Mouse (Mus musculus): Measurements from ENCODE around the gene Dok5. TPM values are rescaled to one million over a fixed set of nuclear protein-coding genes. Genes with fewer than 3 reads are reported as not detected.
A peak's percentile ranks its signal among the peaks of the same experiment; 100 is the strongest.

Dok5 gene
- polyA plus RNA-seq, 1 experiment from 2014 or later: 64.6 TPM

GRCm38 (mm10) chr2:170772885-170773270 lies 41.3 kb downstream of the Dok5 start:
- peak overlapping the region; percentile 46 for H3K4me2 ChIP-seq
- H3K4me3 ChIP-seq: no peak overlapping the region
- H3K27me3 ChIP-seq: no peaks in the 10 kb centered on the region
- H3K4me1 ChIP-seq (replicated peaks): peaks cover 41% of the 10 kb centered on the region
- no peak for ATAC-seq (ENCODE audit: low FRiP score)
- H3K36me3 ChIP-seq: no peaks in the 10 kb centered on the region
- no peak overlapping the region for H3K9ac ChIP-seq
- no peaks in the 10 kb centered on the region for H3K9me3 ChIP-seq
- 22% methylated on average over 8 of the region's 8 CpGs for WGBS
- peak overlapping the region; percentile 80 for H3K27ac ChIP-seq

- Histone ChIP-seq H3K9ac (no peak overlapping the region), H3K36me3 (no peaks in the 10 kb centered on the region), H3K4me3 (no peak overlapping the region), H3K4me1 (replicated peaks) (peaks cover 48% of the 10 kb centered on the region), H3K4me2 (no peak overlapping the region), H3K9me3 (no peaks in the 10 kb centered on the region), H3K27ac (no peak overlapping the region), H3K27me3 (no peaks in the 10 kb centered on the region)
- ATAC-seq (ENCODE audit: low FRiP score): no peak
- 85% methylated on average over 15 of the region's 15 CpGs for WGBS
Measured at GRCm38 (mm10) chr2:170775577-170775976, 44.0 kb downstream of the Dok5 start.

- 92% methylated on average over 11 of the region's 11 CpGs for WGBS
Measured at GRCm38 (mm10) chr2:170776107-170776506, 44.5 kb downstream of the Dok5 start.

GRCm38 (mm10) chr2:170777572-170777971 lies 46.0 kb downstream of the Dok5 start:
- H3K4me3 ChIP-seq: no peak overlapping the region
- no peaks in the 10 kb centered on the region for H3K27me3 ChIP-seq
- H3K36me3 ChIP-seq: no peaks in the 10 kb centered on the region
- H3K4me2 ChIP-seq: no peak overlapping the region
- no peak for ATAC-seq (ENCODE audit: low FRiP score)
- H3K9me3 ChIP-seq: no peaks in the 10 kb centered on the region
- WGBS: 83% methylated on average over 6 of the region's 6 CpGs
- H3K9ac ChIP-seq: no peak overlapping the region
- no peak overlapping the region for H3K27ac ChIP-seq
- peaks cover 44% of the 10 kb centered on the region for H3K4me1 ChIP-seq (replicated peaks)

More at GRCm38 (mm10) chr2:170776107-170776506, 44.5 kb downstream of the Dok5 start:
- Histone ChIP-seq H3K27me3 (no peaks in the 10 kb centered on the region), H3K36me3 (no peaks in the 10 kb centered on the region), H3K27ac (no peak overlapping the region), H3K9ac (no peak overlapping the region), H3K4me3 (no peak overlapping the region), H3K9me3 (no peaks in the 10 kb centered on the region), H3K4me1 (replicated peaks) (peaks cover 49% of the 10 kb centered on the region), H3K4me2 (no peak overlapping the region)
- ATAC-seq (ENCODE audit: low FRiP score): no peak

- ATAC-seq (ENCODE audit: low FRiP score): no peak
- no peak overlapping the region for H3K4me3 ChIP-seq
- H3K36me3 ChIP-seq: no peaks in the 10 kb centered on the region
- H3K27me3 ChIP-seq: no peaks in the 10 kb centered on the region
- no peak overlapping the region for H3K9ac ChIP-seq
- H3K9me3 ChIP-seq: no peaks in the 10 kb centered on the region
- WGBS: 81% methylated on average over 11 of the region's 11 CpGs
- no peak overlapping the region for H3K4me2 ChIP-seq
- H3K27ac ChIP-seq: peak overlapping the region; percentile 53; the same call in 1 of the 2 replicates
- H3K4me1 ChIP-seq (replicated peaks): peaks cover 33% of the 10 kb centered on the region
Measured at GRCm38 (mm10) chr2:170780010-170780750, 48.6 kb downstream of the Dok5 start.

- no peak overlapping the region for H3K4me2 ChIP-seq
- peaks cover 3% of the 10 kb centered on the region; the same call in 1 of the 2 replicates for H3K36me3 ChIP-seq
- no peak overlapping the region for H3K4me3 ChIP-seq
- peaks cover 14% of the 10 kb centered on the region for H3K4me1 ChIP-seq (replicated peaks)
- 92% methylated on average over 10 of the region's 10 CpGs for WGBS
- H3K9me3 ChIP-seq: 0 out of 2 replicates have a peak, but pooled peaks cover 8% of the 10 kb centered on the region
- no peak overlapping the region for H3K27ac ChIP-seq
- no peak overlapping the region for H3K9ac ChIP-seq
- no peaks in the 10 kb centered on the region for H3K27me3 ChIP-seq
- no peak for ATAC-seq (ENCODE audit: low FRiP score)
Measured at GRCm38 (mm10) chr2:170788101-170788500, 56.5 kb downstream of the Dok5 start.

- 30% methylated on average over 8 of the region's 8 CpGs for WGBS
- peak; percentile 71 for ATAC-seq (ENCODE audit: low FRiP score)
- H3K4me3 ChIP-seq: no peak overlapping the region
- H3K9ac ChIP-seq: no peak overlapping the region; the same call in 1 of the 2 replicates
- peaks cover 4% of the 10 kb centered on the region; the same call in 1 of the 2 replicates for H3K36me3 ChIP-seq
- H3K4me1 ChIP-seq (replicated peaks): peaks cover 11% of the 10 kb centered on the region
- 0 out of 2 replicates have a peak, but pooled peaks cover 8% of the 10 kb centered on the region for H3K9me3 ChIP-seq
- H3K27ac ChIP-seq: peak overlapping the region; percentile 58; the same call in 1 of the 2 replicates
- H3K4me2 ChIP-seq: no peak overlapping the region
- no peaks in the 10 kb centered on the region for H3K27me3 ChIP-seq
Measured at GRCm38 (mm10) chr2:170791332-170792017, 59.9 kb downstream of the Dok5 start.

- Histone ChIP-seq H3K4me2 (no peak overlapping the region), H3K4me1 (replicated peaks) (peaks cover 11% of the 10 kb centered on the region), H3K4me3 (no peak overlapping the region), H3K9me3 (no peaks in the 10 kb centered on the region), H3K27ac (no peak overlapping the region), H3K36me3 (0 out of 2 replicates have a peak, but pooled peaks cover 4% of the 10 kb centered on the region), H3K9ac (no peak overlapping the region), H3K27me3 (no peaks in the 10 kb centered on the region)
- no peak for ATAC-seq (ENCODE audit: low FRiP score)
- 90% methylated on average over 3 of the region's 3 CpGs for WGBS
Measured at GRCm38 (mm10) chr2:170795242-170795641, 63.6 kb downstream of the Dok5 start.

- ATAC-seq (ENCODE audit: low FRiP score): no peak
- no peak overlapping the region for H3K4me3 ChIP-seq
- H3K27me3 ChIP-seq: no peaks in the 10 kb centered on the region
- 83% methylated on average over 6 of the region's 6 CpGs for whole genome bisulfite sequencing
- no peak overlapping the region for H3K4me2 ChIP-seq
- no peaks in the 10 kb centered on the region for H3K9me3 ChIP-seq
- H3K27ac ChIP-seq: no peak overlapping the region
- no peak overlapping the region for H3K9ac ChIP-seq
- H3K4me1 ChIP-seq (replicated peaks): peaks cover 16% of the 10 kb centered on the region; the same call in 1 of the 2 replicates
- peaks cover 12% of the 10 kb centered on the region for H3K36me3 ChIP-seq
Measured at GRCm38 (mm10) chr2:170802984-170803383, 71.4 kb downstream of the Dok5 start.

GRCm38 (mm10) chr2:170807555-170808258 lies 76.1 kb downstream of the Dok5 start:
- H3K36me3 ChIP-seq: no peaks in the 10 kb centered on the region; the same call in none of the 2 replicates
- peaks cover 26% of the 10 kb centered on the region for H3K4me1 ChIP-seq (replicated peaks)
- H3K9ac ChIP-seq: no peak overlapping the region
- ATAC-seq (ENCODE audit: low FRiP score): no peak
- H3K9me3 ChIP-seq: no peaks in the 10 kb centered on the region
- WGBS: 64% methylated on average over 12 of the region's 12 CpGs
- H3K27me3 ChIP-seq: no peaks in the 10 kb centered on the region
- no peak overlapping the region for H3K4me2 ChIP-seq
- no peak overlapping the region for H3K4me3 ChIP-seq
- peak overlapping the region; percentile 84 for H3K27ac ChIP-seq

GRCm38 (mm10) chr2:170808259-170808789 lies 76.7 kb downstream of the Dok5 start:
- Histone ChIP-seq H3K9ac (no peak overlapping the region), H3K4me1 (replicated peaks) (peaks cover 26% of the 10 kb centered on the region), H3K9me3 (no peaks in the 10 kb centered on the region), H3K4me2 (no peak overlapping the region), H3K36me3 (no peaks in the 10 kb centered on the region; the same call in 1 of the 2 replicates), H3K4me3 (no peak overlapping the region), H3K27me3 (no peaks in the 10 kb centered on the region), H3K27ac (peak overlapping the region; percentile 84)
- WGBS: 36% methylated on average over 10 of the region's 10 CpGs
- ATAC-seq (ENCODE audit: low FRiP score): no peak

- ATAC-seq (ENCODE audit: low FRiP score): no peak
- Histone ChIP-seq H3K4me2 (no peak overlapping the region), H3K27me3 (no peaks in the 10 kb centered on the region), H3K36me3 (no peaks in the 10 kb centered on the region; the same call in 1 of the 2 replicates), H3K9me3 (no peaks in the 10 kb centered on the region), H3K4me3 (no peak overlapping the region), H3K4me1 (replicated peaks) (peaks cover 23% of the 10 kb centered on the region), H3K9ac (no peak overlapping the region), H3K27ac (no peak overlapping the region)
- WGBS: 71% methylated on average over 9 of the region's 9 CpGs
Measured at GRCm38 (mm10) chr2:170811356-170811755, 79.7 kb downstream of the Dok5 start.

Data from hindbrain, embryonic 13.5 days (tissue).